Mouse (Mus musculus): Measurements from ENCODE around the gene Ube2e3. TPM values are rescaled to one million over a fixed set of nuclear protein-coding genes. Genes with fewer than 3 reads are reported as not detected.

Gene Ube2e3
- polyA plus RNA-seq (2017; shearing (Covaris generic)), result 37.5 TPM

DNA sequence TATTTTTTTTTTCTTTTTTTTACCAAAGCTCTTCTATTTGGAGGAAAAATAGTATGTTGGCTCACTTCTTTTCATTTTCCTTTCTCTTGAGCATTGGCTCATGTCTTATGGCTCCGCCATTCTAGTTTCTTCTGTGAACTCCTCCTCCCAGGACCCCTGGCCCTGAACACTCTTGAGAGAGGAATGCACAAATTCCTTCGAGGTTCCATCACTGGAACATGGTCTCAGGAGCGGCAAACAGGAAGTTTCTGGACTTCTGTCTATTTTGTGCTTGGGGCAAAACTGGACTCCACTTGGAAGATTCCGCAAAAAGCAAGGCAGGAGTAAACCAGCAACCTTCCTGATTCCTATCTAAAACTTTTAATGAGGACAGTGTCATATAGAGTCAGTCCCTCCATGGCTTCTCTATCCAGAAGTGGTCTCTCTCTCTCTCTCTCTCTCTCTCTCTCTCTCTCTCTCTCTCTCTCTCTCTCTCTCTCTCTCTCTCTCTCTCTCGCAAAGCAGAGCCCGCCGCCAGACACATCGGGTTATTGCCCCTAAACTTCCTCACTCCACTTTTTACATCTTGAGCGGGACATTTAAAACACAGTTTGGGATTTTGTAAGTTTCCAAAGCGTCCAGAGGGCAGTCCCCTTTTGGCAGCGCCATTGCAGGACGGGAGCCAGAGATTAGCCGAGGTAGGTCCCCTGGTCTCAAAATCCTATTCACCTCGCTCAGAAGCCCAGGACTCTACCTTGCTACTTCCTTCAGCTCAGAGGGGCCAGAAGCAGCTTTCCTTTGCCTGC lies at the start of gene Ube2e3:
TSS of gene Ube2e3 (plus strand) at position 399 of the 785 bp plus-strand sequence.

Data from effector memory CD4-positive, alpha-beta T cell, adult 7 months (primary cell).